Mouse (Mus musculus) A20 (cell line): ENCODE results near the gene Ehf.

Experiments used
- DNase-seq: peaks from one replicate; pipeline ENCODE4 v3.0.0-alpha.2; 2011; ENCODE audit warnings: low read depth, low spot score

Gene Ehf

GRCm38 (mm10) chr2:103294526-103294925 is 8.6 kb downstream of the Ehf start:
- DNase-seq = no peak

- no peak for DNase-seq
Measured at GRCm38 (mm10) chr2:103293751-103294150, 9.3 kb downstream of the Ehf start.

GRCm38 (mm10) chr2:103293214-103293613 is 9.9 kb downstream of the Ehf start:
- no peak for DNase-seq

GRCm38 (mm10) chr2:103290705-103291269 is 12.3 kb downstream of the Ehf start:
- DNase-seq = peak; percentile 84

- no peak for DNase-seq
Measured at GRCm38 (mm10) chr2:103290167-103290566, 12.9 kb downstream of the Ehf start.

GRCm38 (mm10) chr2:103289407-103289950 is 13.6 kb downstream of the Ehf start:
- DNase-seq = peak; percentile 61

- DNase-seq = no peak
Measured at GRCm38 (mm10) chr2:103287716-103288115, 15.4 kb downstream of the Ehf start.

- DNase-seq = no peak
Measured at GRCm38 (mm10) chr2:103285561-103285960, 17.5 kb downstream of the Ehf start.

GRCm38 (mm10) chr2:103283730-103284129 is 19.3 kb downstream of the Ehf start:
- DNase-seq = no peak

- DNase-seq = peak; percentile 73
Measured at GRCm38 (mm10) chr2:103282184-103282750, 20.8 kb downstream of the Ehf start.

GRCm38 (mm10) chr2:103279927-103280326 is 23.2 kb downstream of the Ehf start:
- DNase-seq = no peak

GRCm38 (mm10) chr2:103278476-103278875 is 24.6 kb downstream of the Ehf start:
- DNase-seq = no peak

GRCm38 (mm10) chr2:103277794-103278193 is 25.3 kb downstream of the Ehf start:
- no peak for DNase-seq

GRCm38 (mm10) chr2:103275316-103275960 is 27.6 kb downstream of the Ehf start:
- no peak for DNase-seq

GRCm38 (mm10) chr2:103274803-103275202 is 28.3 kb downstream of the Ehf start:
- no peak for DNase-seq

GRCm38 (mm10) chr2:103274270-103274669 is 28.8 kb downstream of the Ehf start:
- DNase-seq = no peak

- DNase-seq = no peak
Measured at GRCm38 (mm10) chr2:103271481-103271880, 31.6 kb downstream of the Ehf start.

- DNase-seq = no peak
Measured at GRCm38 (mm10) chr2:103270556-103271160, 32.4 kb downstream of the Ehf start.

- no peak for DNase-seq
Measured at GRCm38 (mm10) chr2:103239086-103239485, 64.0 kb downstream of the Ehf start.

GRCm38 (mm10) chr2:103226781-103227180 is 76.3 kb downstream of the Ehf start:
- DNase-seq = no peak

GRCm38 (mm10) chr2:103220871-103221270 is 82.2 kb downstream of the Ehf start:
- no peak for DNase-seq

GRCm38 (mm10) chr2:103218323-103218722 is 84.8 kb downstream of the Ehf start:
- no peak for DNase-seq

- DNase-seq = no peak
Measured at GRCm38 (mm10) chr2:103215801-103216200, 87.3 kb downstream of the Ehf start.
